Mouse (Mus musculus): ENCODE measurements around the gene Clk2. TPM values are rescaled to one million over a fixed set of nuclear protein-coding genes. Genes with fewer than 3 reads are reported as not detected.

The Clk2 gene
- polyA plus RNA-seq, 1 experiment, result 57.5 TPM

- H3K4me3 ChIP-seq (ENCODE audit: insufficient read depth, low read length), result no peak overlapping the region
- TF ChIP-seq POLR2A (IDR thresholded peaks at IDR 0.05; ENCODE audit: low read depth, low read length), result no peak
- TF ChIP-seq CTCF (IDR thresholded peaks at IDR 0.05; ENCODE audit: borderline replicate concordance, insufficient read depth, low read length), result no peak
- no peaks in the 10 kb centered on the region for H3K4me1 ChIP-seq (ENCODE audit: control insufficient read depth, insufficient read depth, low read length)
- H3K27ac ChIP-seq (ENCODE audit: insufficient read depth, low read length), result no peak overlapping the region
These were observed 30.8 kb upstream of the Clk2 start for GRCm38 (mm10) chr3:89133752-89134151.

GRCm38 (mm10) chr3:89135958-89136357 is 28.6 kb upstream of the Clk2 start, which contains the start of gene Pklr:
TSS of gene Pklr (plus strand) at chr3:89136142.
- Histone ChIP-seq H3K4me3 (ENCODE audit: insufficient read depth, low read length) (no peak within 1 kb of the TSS), H3K4me1 (ENCODE audit: control insufficient read depth, insufficient read depth, low read length) (no peaks in the 10 kb centered on the region), H3K27ac (ENCODE audit: insufficient read depth, low read length) (no peak within 1 kb of the TSS)
- TF ChIP-seq CTCF (IDR thresholded peaks at IDR 0.05; ENCODE audit: borderline replicate concordance, insufficient read depth, low read length) (no peak), POLR2A (IDR thresholded peaks at IDR 0.05; ENCODE audit: low read depth, low read length) (no peak)

GRCm38 (mm10) chr3:89136365-89136764 is 28.2 kb upstream of the Clk2 start:
- Histone ChIP-seq H3K4me1 (ENCODE audit: control insufficient read depth, insufficient read depth, low read length) (no peaks in the 10 kb centered on the region), H3K4me3 (ENCODE audit: insufficient read depth, low read length) (no peak overlapping the region), H3K27ac (ENCODE audit: insufficient read depth, low read length) (no peak overlapping the region)
- TF ChIP-seq CTCF (IDR thresholded peaks at IDR 0.05; ENCODE audit: borderline replicate concordance, insufficient read depth, low read length) (no peak), POLR2A (IDR thresholded peaks at IDR 0.05; ENCODE audit: low read depth, low read length) (no peak)

GRCm38 (mm10) chr3:89144821-89145220 is 19.8 kb upstream of the Clk2 start:
- TF ChIP-seq POLR2A (IDR thresholded peaks at IDR 0.05; ENCODE audit: low read depth, low read length) (no peak), CTCF (IDR thresholded peaks at IDR 0.05; ENCODE audit: borderline replicate concordance, insufficient read depth, low read length) (no peak)
- Histone ChIP-seq H3K27ac (ENCODE audit: insufficient read depth, low read length) (no peak overlapping the region), H3K4me3 (ENCODE audit: insufficient read depth, low read length) (no peak overlapping the region), H3K4me1 (ENCODE audit: control insufficient read depth, insufficient read depth, low read length) (no peaks in the 10 kb centered on the region)

- Histone ChIP-seq H3K4me1 (ENCODE audit: control insufficient read depth, insufficient read depth, low read length) (no peaks in the 10 kb centered on the region), H3K4me3 (ENCODE audit: insufficient read depth, low read length) (no peak overlapping the region), H3K27ac (ENCODE audit: insufficient read depth, low read length) (no peak overlapping the region)
- no peak for TF ChIP-seq POLR2A (IDR thresholded peaks at IDR 0.05; ENCODE audit: low read depth, low read length)
- TF ChIP-seq CTCF (IDR thresholded peaks at IDR 0.05; ENCODE audit: borderline replicate concordance, insufficient read depth, low read length), result no peak
These were observed 19.0 kb upstream of the Clk2 start for GRCm38 (mm10) chr3:89145566-89145965.

- TF ChIP-seq POLR2A (IDR thresholded peaks at IDR 0.05; ENCODE audit: low read depth, low read length) (no peak), CTCF (IDR thresholded peaks at IDR 0.05; ENCODE audit: borderline replicate concordance, insufficient read depth, low read length) (no peak)
- no peaks in the 10 kb centered on the region for H3K4me1 ChIP-seq (ENCODE audit: control insufficient read depth, insufficient read depth, low read length)
- H3K4me3 ChIP-seq (ENCODE audit: insufficient read depth, low read length), result no peak overlapping the region
- no peak overlapping the region for H3K27ac ChIP-seq (ENCODE audit: insufficient read depth, low read length)
These were observed 17.3 kb upstream of the Clk2 start for GRCm38 (mm10) chr3:89147101-89147978.

GRCm38 (mm10) chr3:89147979-89148311 is 16.6 kb upstream of the Clk2 start:
- Histone ChIP-seq H3K4me1 (ENCODE audit: control insufficient read depth, insufficient read depth, low read length) (no peaks in the 10 kb centered on the region), H3K4me3 (ENCODE audit: insufficient read depth, low read length) (no peak overlapping the region), H3K27ac (ENCODE audit: insufficient read depth, low read length) (no peak overlapping the region)
- TF ChIP-seq CTCF (IDR thresholded peaks at IDR 0.05; ENCODE audit: borderline replicate concordance, insufficient read depth, low read length) (no peak), POLR2A (IDR thresholded peaks at IDR 0.05; ENCODE audit: low read depth, low read length) (no peak)

GRCm38 (mm10) chr3:89148567-89148966 is 16.0 kb upstream of the Clk2 start:
- no peak for TF ChIP-seq POLR2A (IDR thresholded peaks at IDR 0.05; ENCODE audit: low read depth, low read length)
- TF ChIP-seq CTCF (IDR thresholded peaks at IDR 0.05; ENCODE audit: borderline replicate concordance, insufficient read depth, low read length), result no peak
- no peak overlapping the region for H3K4me3 ChIP-seq (ENCODE audit: insufficient read depth, low read length)
- H3K27ac ChIP-seq (ENCODE audit: insufficient read depth, low read length), result no peak overlapping the region
- H3K4me1 ChIP-seq (ENCODE audit: control insufficient read depth, insufficient read depth, low read length), result no peaks in the 10 kb centered on the region

GRCm38 (mm10) chr3:89152084-89152835 is 12.3 kb upstream of the Clk2 start:
- H3K27ac ChIP-seq (ENCODE audit: insufficient read depth, low read length), result no peak overlapping the region
- TF ChIP-seq CTCF (IDR thresholded peaks at IDR 0.05; ENCODE audit: borderline replicate concordance, insufficient read depth, low read length) (no peak), POLR2A (IDR thresholded peaks at IDR 0.05; ENCODE audit: low read depth, low read length) (no peak)
- H3K4me1 ChIP-seq (ENCODE audit: control insufficient read depth, insufficient read depth, low read length), result no peaks in the 10 kb centered on the region
- no peak overlapping the region for H3K4me3 ChIP-seq (ENCODE audit: insufficient read depth, low read length)

GRCm38 (mm10) chr3:89156951-89157350 is 7.6 kb upstream of the Clk2 start:
- TF ChIP-seq CTCF (IDR thresholded peaks at IDR 0.05; ENCODE audit: borderline replicate concordance, insufficient read depth, low read length) (no peak), POLR2A (IDR thresholded peaks at IDR 0.05; ENCODE audit: low read depth, low read length) (no peak)
- Histone ChIP-seq H3K4me1 (ENCODE audit: control insufficient read depth, insufficient read depth, low read length) (no peaks in the 10 kb centered on the region), H3K27ac (ENCODE audit: insufficient read depth, low read length) (no peak overlapping the region), H3K4me3 (ENCODE audit: insufficient read depth, low read length) (no peak overlapping the region)
